Mouse (Mus musculus): ENCODE results near the gene Slc25a13. TPM values are rescaled to one million over a fixed set of nuclear protein-coding genes. Genes with fewer than 3 reads are reported as not detected.
"Not testable (repeated sequence)": the region's sequence is repeated elsewhere in the genome, so short reads cannot be mapped to it uniquely, and the experiment has no call there.

The Slc25a13 gene
- polyA plus RNA-seq, 1 experiment from 2014 or later = 42.8 TPM

- Histone ChIP-seq H3K4me2 (ENCODE audit: low read depth, low read length) (no peak overlapping the region), H3K4me3 (ENCODE audit: low read depth, low read length) (no peak overlapping the region), H3K27me3 (ENCODE audit: control insufficient read depth, insufficient read depth, low read length) (no peaks in the 10 kb centered on the region), H3K9ac (replicated peaks; ENCODE audit: low read length) (no peak overlapping the region), H3K4me1 (ENCODE audit: control insufficient read depth, insufficient read depth, low read length) (no peaks in the 10 kb centered on the region; the same call in 1 of the 2 replicates), H3K9me3 (replicated peaks; ENCODE audit: control insufficient read depth, low read length) (no peaks in the 10 kb centered on the region), H3K27ac (replicated peaks; ENCODE audit: low read depth, low read length) (no peak overlapping the region), H3K36me3 (replicated peaks; ENCODE audit: control insufficient read depth, insufficient read depth, low read depth, low read length) (no peaks in the 10 kb centered on the region)
- no peak for ATAC-seq (replicated peaks; ENCODE audit: insufficient number of reproducible peaks, low FRiP score, low TSS enrichment, low read depth)
- 90% methylated on average over 4 of the region's 4 CpGs for WGBS
- DNase-seq (ENCODE audit: low spot score) = no peak
Measured at GRCm38 (mm10) chr6:6186468-6186867, 30.5 kb downstream of the Slc25a13 start.

DNA sequence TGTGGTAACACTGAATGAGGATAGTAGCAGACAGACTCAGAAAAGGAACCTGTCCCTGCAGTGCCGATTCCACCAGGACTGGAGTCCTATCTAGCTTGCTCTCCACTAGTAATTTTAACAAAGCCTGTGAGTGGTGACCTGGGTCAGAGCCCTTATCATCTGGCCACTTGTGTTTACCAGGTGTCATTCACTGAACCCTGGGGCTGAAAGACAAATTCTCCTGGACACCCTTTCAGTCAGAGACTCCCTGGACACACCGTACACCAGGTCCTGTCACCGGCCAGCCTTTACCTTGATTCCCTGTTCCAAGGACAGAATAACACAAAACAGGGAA, 31.3 kb downstream of the Slc25a13 start:
- DNase-seq (ENCODE audit: low spot score) = no peak
- Histone ChIP-seq H3K9me3 (replicated peaks; ENCODE audit: control insufficient read depth, low read length) (no peaks in the 10 kb centered on the region), H3K27me3 (ENCODE audit: control insufficient read depth, insufficient read depth, low read length) (no peaks in the 10 kb centered on the region), H3K36me3 (replicated peaks; ENCODE audit: control insufficient read depth, insufficient read depth, low read depth, low read length) (no peaks in the 10 kb centered on the region), H3K4me1 (ENCODE audit: control insufficient read depth, insufficient read depth, low read length) (no peaks in the 10 kb centered on the region; the same call in 1 of the 2 replicates), H3K4me2 (ENCODE audit: low read depth, low read length) (no peak overlapping the region), H3K27ac (replicated peaks; ENCODE audit: low read depth, low read length) (no peak overlapping the region), H3K4me3 (ENCODE audit: low read depth, low read length) (no peak overlapping the region), H3K9ac (replicated peaks; ENCODE audit: low read length) (no peak overlapping the region)
- ATAC-seq (replicated peaks; ENCODE audit: insufficient number of reproducible peaks, low FRiP score, low TSS enrichment, low read depth) = no peak
- WGBS = 87% methylated on average over 3 of the region's 3 CpGs

- H3K36me3 ChIP-seq (replicated peaks; ENCODE audit: control insufficient read depth, insufficient read depth, low read depth, low read length) = no peaks in the 10 kb centered on the region
- H3K9ac ChIP-seq (replicated peaks; ENCODE audit: low read length) = no peak overlapping the region
- H3K4me3 ChIP-seq (ENCODE audit: low read depth, low read length) = no peak overlapping the region
- no peak overlapping the region for H3K27ac ChIP-seq (replicated peaks; ENCODE audit: low read depth, low read length)
- 86% methylated on average over 7 of the region's 7 CpGs for WGBS
- DNase-seq (ENCODE audit: low spot score) (no peak), ATAC-seq (replicated peaks; ENCODE audit: insufficient number of reproducible peaks, low FRiP score, low TSS enrichment, low read depth) (0 out of 2 replicates have a peak, but pooled peaks have one; percentile 14)
- H3K4me1 ChIP-seq (ENCODE audit: control insufficient read depth, insufficient read depth, low read length) = no peaks in the 10 kb centered on the region; the same call in 1 of the 2 replicates
- H3K4me2 ChIP-seq (ENCODE audit: low read depth, low read length) = no peak overlapping the region
- no peaks in the 10 kb centered on the region for H3K9me3 ChIP-seq (replicated peaks; ENCODE audit: control insufficient read depth, low read length)
- H3K27me3 ChIP-seq (ENCODE audit: control insufficient read depth, insufficient read depth, low read length) = no peaks in the 10 kb centered on the region
Measured at GRCm38 (mm10) chr6:6184921-6185734, 31.8 kb downstream of the Slc25a13 start.

DNA sequence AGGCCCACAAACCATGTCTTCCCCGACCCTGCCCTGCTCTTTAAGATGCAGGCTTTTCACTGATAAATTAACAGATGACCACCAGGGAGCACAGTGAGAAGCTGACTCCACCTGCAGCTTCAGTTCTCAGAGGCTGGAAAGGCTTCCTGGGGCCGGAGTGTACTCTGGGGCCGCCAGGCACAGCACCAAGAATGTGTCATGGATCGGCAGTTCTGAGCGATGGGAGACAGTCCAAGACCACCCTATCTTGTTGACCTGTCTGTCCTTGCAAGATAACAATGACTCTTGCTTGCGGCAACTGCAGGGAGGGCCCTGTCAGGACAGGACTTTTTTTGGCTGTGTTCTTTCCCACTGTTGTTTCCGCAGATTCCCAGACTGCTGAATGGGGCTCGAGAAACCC, 33.4 kb downstream of the Slc25a13 start:
- Histone ChIP-seq H3K27ac (replicated peaks; ENCODE audit: low read depth, low read length) (no peak overlapping the region), H3K9me3 (replicated peaks; ENCODE audit: control insufficient read depth, low read length) (no peaks in the 10 kb centered on the region), H3K36me3 (replicated peaks; ENCODE audit: control insufficient read depth, insufficient read depth, low read depth, low read length) (peaks cover 2% of the 10 kb centered on the region; the same call in 1 of the 2 replicates), H3K4me1 (ENCODE audit: control insufficient read depth, insufficient read depth, low read length) (no peaks in the 10 kb centered on the region; the same call in 1 of the 2 replicates), H3K9ac (replicated peaks; ENCODE audit: low read length) (no peak overlapping the region), H3K4me3 (ENCODE audit: low read depth, low read length) (no peak overlapping the region), H3K4me2 (ENCODE audit: low read depth, low read length) (no peak overlapping the region), H3K27me3 (ENCODE audit: control insufficient read depth, insufficient read depth, low read length) (no peaks in the 10 kb centered on the region)
- DNase-seq (ENCODE audit: low spot score) = no peak
- whole genome bisulfite sequencing = 74% methylated on average over 8 of the region's 8 CpGs
- no peak for ATAC-seq (replicated peaks; ENCODE audit: insufficient number of reproducible peaks, low FRiP score, low TSS enrichment, low read depth)

DNA sequence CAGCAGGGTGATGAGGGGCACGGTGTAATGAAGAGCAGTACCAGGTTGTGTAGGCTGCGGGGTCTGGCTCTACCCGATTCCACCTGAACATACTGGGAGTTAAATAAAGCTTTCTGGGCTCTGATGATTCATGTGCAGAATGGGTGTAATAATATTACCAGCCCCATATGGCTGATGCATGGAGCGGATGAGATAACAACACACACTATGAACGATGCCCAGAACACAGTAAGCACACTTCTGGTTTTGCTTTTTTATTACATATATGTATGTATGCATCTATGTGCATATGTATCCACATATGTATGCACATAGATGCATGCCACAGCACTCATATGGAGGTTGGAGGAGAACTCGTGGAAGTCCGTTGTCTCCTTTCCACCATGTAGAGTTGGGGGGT, 34.8 kb downstream of the Slc25a13 start:
- DNase-seq (ENCODE audit: low spot score) (no peak), ATAC-seq (replicated peaks; ENCODE audit: insufficient number of reproducible peaks, low FRiP score, low TSS enrichment, low read depth) (no peak)
- Histone ChIP-seq H3K9me3 (replicated peaks; ENCODE audit: control insufficient read depth, low read length) (no peaks in the 10 kb centered on the region), H3K4me3 (ENCODE audit: low read depth, low read length) (no peak overlapping the region), H3K36me3 (replicated peaks; ENCODE audit: control insufficient read depth, insufficient read depth, low read depth, low read length) (peaks cover 2% of the 10 kb centered on the region; the same call in 1 of the 2 replicates), H3K4me1 (ENCODE audit: control insufficient read depth, insufficient read depth, low read length) (no peaks in the 10 kb centered on the region; the same call in 1 of the 2 replicates), H3K27me3 (ENCODE audit: control insufficient read depth, insufficient read depth, low read length) (no peaks in the 10 kb centered on the region), H3K4me2 (ENCODE audit: low read depth, low read length) (no peak overlapping the region), H3K9ac (replicated peaks; ENCODE audit: low read length) (no peak overlapping the region), H3K27ac (replicated peaks; ENCODE audit: low read depth, low read length) (no peak overlapping the region)
- 94% methylated on average over 7 of the region's 7 CpGs for WGBS

GRCm38 (mm10) chr6:6178341-6178740, 38.6 kb downstream of the Slc25a13 start:
- not testable (repeated sequence) for H3K9me3 ChIP-seq (replicated peaks; ENCODE audit: control insufficient read depth, low read length); H3K27ac ChIP-seq (replicated peaks; ENCODE audit: low read depth, low read length); DNase-seq (ENCODE audit: low spot score); H3K4me1 ChIP-seq (ENCODE audit: control insufficient read depth, insufficient read depth, low read length); H3K36me3 ChIP-seq (replicated peaks; ENCODE audit: control insufficient read depth, insufficient read depth, low read depth, low read length); ATAC-seq (replicated peaks; ENCODE audit: insufficient number of reproducible peaks, low FRiP score, low TSS enrichment, low read depth); H3K4me3 ChIP-seq (ENCODE audit: low read depth, low read length); H3K27me3 ChIP-seq (ENCODE audit: control insufficient read depth, insufficient read depth, low read length); H3K4me2 ChIP-seq (ENCODE audit: low read depth, low read length); H3K9ac ChIP-seq (replicated peaks; ENCODE audit: low read length)
- WGBS = 88% methylated on average over 15 of the region's 15 CpGs

- Histone ChIP-seq H3K27me3 (ENCODE audit: control insufficient read depth, insufficient read depth, low read length) (no peaks in the 10 kb centered on the region), H3K9ac (replicated peaks; ENCODE audit: low read length) (no peak overlapping the region), H3K4me1 (ENCODE audit: control insufficient read depth, insufficient read depth, low read length) (peaks cover 3% of the 10 kb centered on the region), H3K9me3 (replicated peaks; ENCODE audit: control insufficient read depth, low read length) (no peaks in the 10 kb centered on the region), H3K4me2 (ENCODE audit: low read depth, low read length) (no peak overlapping the region), H3K36me3 (replicated peaks; ENCODE audit: control insufficient read depth, insufficient read depth, low read depth, low read length) (peaks cover 2% of the 10 kb centered on the region; the same call in 1 of the 2 replicates), H3K4me3 (ENCODE audit: low read depth, low read length) (no peak overlapping the region), H3K27ac (replicated peaks; ENCODE audit: low read depth, low read length) (no peak overlapping the region)
- 41% methylated on average over 5 of the region's 5 CpGs for WGBS
- DNase-seq (ENCODE audit: low spot score) (no peak), ATAC-seq (replicated peaks; ENCODE audit: insufficient number of reproducible peaks, low FRiP score, low TSS enrichment, low read depth) (no peak)
Measured at GRCm38 (mm10) chr6:6175350-6175971, 41.5 kb downstream of the Slc25a13 start.

- Histone ChIP-seq H3K9me3 (replicated peaks; ENCODE audit: control insufficient read depth, low read length) (no peaks in the 10 kb centered on the region), H3K27me3 (ENCODE audit: control insufficient read depth, insufficient read depth, low read length) (no peaks in the 10 kb centered on the region), H3K36me3 (replicated peaks; ENCODE audit: control insufficient read depth, insufficient read depth, low read depth, low read length) (peaks cover 2% of the 10 kb centered on the region; the same call in 1 of the 2 replicates), H3K4me3 (ENCODE audit: low read depth, low read length) (no peak overlapping the region), H3K27ac (replicated peaks; ENCODE audit: low read depth, low read length) (no peak overlapping the region), H3K4me2 (ENCODE audit: low read depth, low read length) (no peak overlapping the region), H3K9ac (replicated peaks; ENCODE audit: low read length) (no peak overlapping the region), H3K4me1 (ENCODE audit: control insufficient read depth, insufficient read depth, low read length) (peaks cover 3% of the 10 kb centered on the region)
- ATAC-seq (replicated peaks; ENCODE audit: insufficient number of reproducible peaks, low FRiP score, low TSS enrichment, low read depth) = no peak
- DNase-seq (ENCODE audit: low spot score) = no peak
- WGBS = 20% methylated on average over 9 of the region's 9 CpGs
Measured at GRCm38 (mm10) chr6:6173935-6174561, 42.9 kb downstream of the Slc25a13 start.

All from embryonic facial prominence, embryonic 11.5 days (tissue).